Mouse (Mus musculus) A20 (cell line): ENCODE results near the gene Sytl3.

Source experiments
- DNase-seq: peaks from one replicate; pipeline ENCODE4 v3.0.0-alpha.2; 2011; ENCODE audit warnings: low read depth, low spot score

Sytl3 gene

DNA sequence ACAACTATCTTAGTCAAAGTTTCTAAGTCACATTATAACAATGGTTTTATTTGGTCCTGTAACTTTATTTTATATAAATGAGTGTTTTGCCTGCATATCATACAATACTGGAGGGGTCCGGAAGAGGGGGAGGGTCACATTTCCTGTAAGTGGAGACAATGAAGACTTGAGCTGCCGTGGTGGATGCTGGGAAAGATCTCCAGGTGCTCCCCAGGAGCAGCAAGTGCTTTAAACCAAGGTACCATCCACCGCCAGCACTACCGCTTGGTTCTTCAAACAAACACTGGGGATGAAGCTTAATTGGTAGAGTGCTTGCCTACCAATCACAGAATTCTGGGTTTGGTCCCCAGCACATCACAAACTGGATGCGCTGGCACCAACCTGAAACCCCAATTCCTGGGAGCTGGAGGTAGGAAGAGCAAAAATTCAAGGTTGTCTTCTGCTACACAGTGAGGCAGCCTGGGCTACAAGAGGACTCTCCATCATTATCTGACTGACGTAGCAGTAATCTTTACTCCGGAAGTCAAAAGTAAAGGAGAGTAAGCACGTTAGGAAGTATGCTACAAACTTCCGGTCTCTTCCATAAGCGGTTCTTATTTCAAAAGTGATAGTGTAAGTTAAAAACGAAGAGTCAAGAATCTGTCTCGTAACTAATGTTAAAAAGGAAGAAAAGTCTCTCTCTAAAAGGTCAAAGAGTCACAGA lies 118.9 kb downstream of the Sytl3 start:
- no peak for DNase-seq

GRCm38 (mm10) chr17:6778332-6778683 lies 119.4 kb downstream of the Sytl3 start:
- peak; percentile 90 for DNase-seq

GRCm38 (mm10) chr17:6778771-6779509 lies 120.0 kb downstream of the Sytl3 start:
- DNase-seq: no peak

DNA sequence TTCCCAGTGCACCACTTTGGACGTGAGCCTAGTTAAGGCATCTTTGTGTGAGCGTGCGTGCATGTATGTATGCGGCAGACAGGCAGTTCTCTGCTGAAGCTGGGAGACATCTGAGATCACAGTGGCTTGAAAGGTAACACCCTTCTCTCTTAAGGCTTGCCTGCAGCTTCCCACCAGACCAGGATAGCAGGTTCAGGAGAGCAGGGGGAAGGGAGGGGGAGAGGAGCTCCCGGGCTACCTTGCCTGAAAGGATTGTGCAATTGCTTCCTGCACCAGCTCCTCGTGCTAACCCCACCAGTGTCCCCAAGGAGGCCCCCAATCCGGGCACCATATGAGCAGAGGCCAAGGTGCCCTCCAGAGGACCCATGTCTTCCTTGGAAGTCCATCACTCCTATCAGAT lies 120.7 kb downstream of the Sytl3 start:
- peak; percentile 52 for DNase-seq

- DNase-seq: peak; percentile 67
Observed at GRCm38 (mm10) chr17:6780521-6781115, 121.7 kb downstream of the Sytl3 start.

GRCm38 (mm10) chr17:6781273-6781672 lies 122.4 kb downstream of the Sytl3 start:
- peak; percentile 74 for DNase-seq

GRCm38 (mm10) chr17:6782033-6782526 lies 123.2 kb downstream of the Sytl3 start:
- DNase-seq: no peak

GRCm38 (mm10) chr17:6782611-6783005 lies 123.7 kb downstream of the Sytl3 start, which contains the start of gene Ezr:
Gene Ezr (minus strand): TSS chr17:6782784.
- DNase-seq: peak; percentile 95

- no peak for DNase-seq
Observed at GRCm38 (mm10) chr17:6783006-6783661, 124.2 kb downstream of the Sytl3 start.

GRCm38 (mm10) chr17:6783756-6784357 lies 125.0 kb downstream of the Sytl3 start:
- DNase-seq: no peak

DNA sequence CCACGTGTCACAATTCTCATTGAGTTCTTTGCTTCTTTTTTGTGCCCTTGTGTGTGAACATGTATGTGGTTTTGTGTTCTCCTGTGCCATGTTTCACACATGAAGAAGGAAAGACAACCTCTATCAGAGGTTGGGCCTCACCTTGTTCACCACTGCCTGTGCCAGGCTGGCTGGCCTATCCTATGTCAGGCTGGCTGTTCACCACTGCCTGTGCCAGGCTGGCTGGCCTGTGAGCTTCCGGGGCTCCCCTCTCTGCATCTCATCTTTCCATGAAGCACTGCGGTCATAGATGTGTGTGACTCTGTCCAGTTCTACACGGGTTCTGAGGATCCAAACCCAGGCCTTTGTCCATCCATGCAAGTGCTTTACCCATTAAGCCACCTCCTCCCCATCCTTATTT lies 128.3 kb downstream of the Sytl3 start:
- DNase-seq: no peak
